Mouse (Mus musculus): ENCODE results near the gene Btbd35f30.
"Not testable (repeated sequence)": the region's sequence is repeated elsewhere in the genome, so short reads cannot be mapped to it uniquely, and the experiment has no call there.

Gene Btbd35f30

DNA sequence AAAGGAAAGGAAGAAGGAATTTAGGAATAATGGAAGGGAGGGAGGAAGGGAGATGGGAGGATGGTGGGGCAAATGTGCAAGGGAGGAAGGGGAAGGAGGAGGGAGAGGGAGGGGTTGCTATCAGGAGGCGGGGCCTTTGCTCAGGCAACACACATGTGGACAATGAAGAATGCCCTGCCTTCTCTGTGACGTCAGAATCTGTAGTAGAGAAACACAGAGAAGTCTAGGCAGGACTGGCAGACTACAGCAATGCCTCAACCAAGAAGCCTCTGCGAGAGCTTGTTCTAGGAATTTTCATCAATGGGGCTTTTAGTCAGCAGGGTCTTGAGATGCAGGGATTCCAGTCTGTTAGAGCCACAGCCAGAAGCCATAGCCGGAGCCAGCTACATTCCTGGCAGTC is at the start of gene Btbd35f30:
Gene Btbd35f30, plus strand, starts transcription at position 301 of the 400 bp plus-strand sequence.
- not testable (repeated sequence) for DNase-seq (ENCODE audit: extremely low read depth, insufficient read length, low spot score)

DNA sequence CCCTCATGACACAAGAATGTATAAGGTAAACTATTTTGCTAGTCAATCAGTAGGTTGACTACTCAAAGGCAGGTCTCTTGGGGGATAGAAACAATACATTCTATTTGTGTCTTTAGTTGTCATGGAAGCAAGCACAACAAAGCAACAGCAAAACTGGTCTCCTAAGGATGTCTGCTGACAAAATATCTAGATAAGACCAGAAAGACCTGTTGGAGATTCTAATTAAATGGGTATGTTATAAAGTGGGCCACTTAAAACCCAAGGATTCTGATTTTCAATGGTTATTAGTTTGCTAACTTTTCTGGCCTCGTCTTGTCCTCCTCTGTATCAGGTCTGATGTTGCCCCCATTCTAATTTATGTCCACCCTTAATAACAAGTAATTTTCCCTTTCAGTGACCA is 47.0 kb downstream of the Btbd35f30 start, which contains the start of gene Gm21789:
Gene Gm21789, plus strand, starts transcription at position 301 of the 400 bp plus-strand sequence.
- not testable (repeated sequence) for DNase-seq (ENCODE audit: extremely low read depth, insufficient read length, low spot score)

All from 3134 (cell line).